Mouse (Mus musculus) lung, adult 2 months (tissue): ENCODE data around the gene Tcte1.

Experiments used
- CTCF ChIP-seq: fragments of 200-500 bp; IDR thresholded peaks from 2 replicates; pipeline ENCODE4 v1.5.1; 2011; ENCODE audit warnings: mild to moderate bottlenecking, low read length, control low read depth; ENCODE audit not compliant: insufficient read depth
- POLR2A ChIP-seq: fragments of 200-500 bp; IDR thresholded peaks from 2 replicates; pipeline ENCODE4 v1.6.1; 2011; ENCODE audit warnings: low read depth, mild to moderate bottlenecking, control low read depth, low read length, borderline replicate concordance; ENCODE audit errors: extremely low read depth

- TF ChIP-seq POLR2A (no peak), CTCF (no peak)
Observed at GRCm38 (mm10) chr17:45586449-45586837, 63.2 kb downstream of the Tcte1 start.
